Mouse (Mus musculus) heart, postnatal 14 days (tissue): ENCODE data around the gene Pdp2. TPM values are rescaled to one million over a fixed set of nuclear protein-coding genes. Genes with fewer than 3 reads are reported as not detected.
A peak's percentile ranks its signal among the peaks of the same experiment; 100 is the strongest.
"Not testable (repeated sequence)": the region's sequence is repeated elsewhere in the genome, so short reads cannot be mapped to it uniquely, and the experiment has no call there.

ENCODE experiments used
- DNase-seq, 2 experiments: peaks; one replicate each; pipeline ENCODE4 v3.0.0; 2021 to 2022
- intact Hi-C: fragments of 180-260 bp; cut with DNase I; formaldehyde crosslinking; loops from one replicate; pipeline ENCODE4 v1.15.1; 2025
- total RNA-seq, 2 experiments: library from RNA; stranded (reverse); gene quantifications; 2 replicates each; pipeline ENCODE4 v1.2.3; 2021

Pdp2 gene
- total RNA-seq, 2 experiments from 2014 or later = 17.0 to 18.2 TPM

- intact Hi-C loops = no loop called here
Observed at GRCm38 (mm10) chr8:104629306-104630110, 38.3 kb downstream of the Pdp2 start.

GRCm38 (mm10) chr8:104630111-104630479 lies 38.8 kb downstream of the Pdp2 start:
- DNase-seq = no peak
- intact Hi-C loops = no loop called here

More at GRCm38 (mm10) chr8:104629306-104630110, 38.3 kb downstream of the Pdp2 start:
- peak; percentile 78 to 83 for DNase-seq

GRCm38 (mm10) chr8:104630574-104630973 lies 39.3 kb downstream of the Pdp2 start:
- intact Hi-C loops = no loop called here
- peak; percentile 46 to 51 for DNase-seq

GRCm38 (mm10) chr8:104630981-104631663 lies 39.9 kb downstream of the Pdp2 start, which contains the start of gene Rrad:
Rrad (minus strand) TSS chr8:104631327.
- peak; percentile 74 to 76 for DNase-seq
- intact Hi-C loops = no loop called here

- DNase-seq = peak; percentile 13 to 37
- intact Hi-C loops = no loop called here
Observed at GRCm38 (mm10) chr8:104631975-104632374, 40.7 kb downstream of the Pdp2 start.

- DNase-seq = no peak
- intact Hi-C loops = no loop called here
Observed at GRCm38 (mm10) chr8:104632486-104632885, 41.2 kb downstream of the Pdp2 start.

GRCm38 (mm10) chr8:104633156-104633744 lies 42.0 kb downstream of the Pdp2 start:
- intact Hi-C loops = no loop called here
- DNase-seq = peak; percentile 9 to 46

- intact Hi-C loops = no loop called here
- DNase-seq = no peak
Observed at GRCm38 (mm10) chr8:104635004-104635710, 43.9 kb downstream of the Pdp2 start.

GRCm38 (mm10) chr8:104638010-104638409 lies 46.8 kb downstream of the Pdp2 start:
- DNase-seq = no peak
- intact Hi-C loops = no loop called here

- DNase-seq = no peak
- intact Hi-C loops = no loop called here
Observed at GRCm38 (mm10) chr8:104640241-104640640, 49.0 kb downstream of the Pdp2 start.

GRCm38 (mm10) chr8:104640831-104641370 lies 49.6 kb downstream of the Pdp2 start:
- no peak for DNase-seq
- intact Hi-C loops = no loop called here

- intact Hi-C loops = no loop called here
- peak; percentile 87 to 89 for DNase-seq
Observed at GRCm38 (mm10) chr8:104641426-104642323, 50.4 kb downstream of the Pdp2 start, which contains the start of gene Ciao2b. Ciao2b (minus strand) TSS chr8:104641965.

GRCm38 (mm10) chr8:104642324-104642654 lies 51.0 kb downstream of the Pdp2 start:
- no peak for DNase-seq
- intact Hi-C loops = no loop called here

GRCm38 (mm10) chr8:104644187-104644586 lies 52.9 kb downstream of the Pdp2 start:
- intact Hi-C loops = loop anchor here (1.0 kb wide), 1 partner anchor 42 kb away; no protein-coding TSS in a partner anchor
- not testable (repeated sequence) for DNase-seq

Other genes starting within 250 kb of the Pdp2 start
- gene Cmtm4, start 195.6 kb upstream of the Pdp2 start, total RNA-seq = 10 to 100 TPM; 12.1 to 13.6 TPM
- gene Dync1li2, start 148.4 kb upstream of the Pdp2 start, total RNA-seq = 100 to 1,000 TPM; 101 to 110 TPM
- not detected for gene Terb1, start 81.5 kb upstream of the Pdp2 start, total RNA-seq
- gene Nae1, start 56.8 kb upstream of the Pdp2 start, total RNA-seq = 10 to 100 TPM; 28.3 to 30.0 TPM
- gene Car7, start 56.8 kb upstream of the Pdp2 start, total RNA-seq = 1 to 10 TPM; 4.8 to 4.9 TPM
- 1 to 10 TPM; 3.3 to 3.5 TPM for gene Cdh16, start 32.9 kb downstream of the Pdp2 start, total RNA-seq
- gene Rrad, start 39.9 kb downstream of the Pdp2 start, total RNA-seq = 100 to 1,000 TPM; 198 to 203 TPM
- 10 to 100 TPM; 52.9 to 63.6 TPM for gene Ciao2b, start 50.5 kb downstream of the Pdp2 start, total RNA-seq
- gene Ces2a, start 142.6 kb downstream of the Pdp2 start, total RNA-seq = not detected
- under 1 TPM; 0.39 to 0.43 TPM for gene Ces2b, start 240.1 kb downstream of the Pdp2 start, total RNA-seq